Mouse (Mus musculus): Measurements from ENCODE around the gene Sag. TPM values are rescaled to one million over a fixed set of nuclear protein-coding genes. Genes with fewer than 3 reads are reported as not detected.

Gene Sag
- total and polyA plus RNA-seq, 3 experiments = 0.16 to 0.57 (median 0.43) TPM

DNA sequence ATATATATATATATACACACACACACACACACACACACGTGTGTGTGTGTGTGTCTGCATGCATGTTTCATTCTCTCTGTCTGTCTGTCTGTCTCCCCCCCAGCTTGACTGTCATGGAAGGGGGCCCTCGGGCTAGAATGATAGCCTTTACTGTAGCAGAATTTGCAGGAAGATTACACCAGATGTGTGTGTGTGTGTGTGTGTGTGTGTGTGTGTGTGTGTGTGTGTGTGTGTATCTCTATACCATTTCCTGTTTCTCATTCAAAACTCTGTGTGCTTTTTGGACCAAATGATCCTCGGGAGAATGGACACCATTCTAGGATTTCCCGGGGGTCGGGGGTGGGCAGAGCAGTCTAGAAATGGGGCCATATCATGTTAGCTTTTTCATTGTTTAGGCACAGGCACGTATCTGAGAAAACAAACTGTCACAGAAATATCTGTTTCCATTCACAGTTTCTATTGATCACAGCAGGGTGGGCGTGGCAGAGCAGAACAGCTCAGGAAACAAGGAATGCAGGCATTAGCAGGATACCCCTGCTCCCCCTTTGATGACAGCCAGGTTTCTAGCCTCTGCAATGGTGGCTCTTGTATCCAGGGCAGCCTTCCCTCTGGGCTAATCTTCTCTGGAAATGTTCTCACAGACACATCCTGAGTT is 25.6 kb downstream of the Sag start:
- whole genome bisulfite sequencing = 44% methylated on average over 7 of the region's 7 CpGs
- Histone ChIP-seq H3K4me3 (no peak overlapping the region), H3K9ac (ENCODE audit: low read depth, low read length) (no peak overlapping the region), H3K36me3 (ENCODE audit: control insufficient read depth, insufficient read depth, low read length) (no peaks in the 10 kb centered on the region), H3K79me2 (replicated peaks; ENCODE audit: control insufficient read depth, insufficient read depth, low read length) (no peaks in the 10 kb centered on the region), H3K27me3 (ENCODE audit: control insufficient read depth, insufficient read depth, low read length) (no peaks in the 10 kb centered on the region), H3K4me1 (ENCODE audit: control insufficient read depth, insufficient read depth, low read length) (peaks cover 12% of the 10 kb centered on the region), H3K27ac (peak overlapping the region; percentile 69)
- intact Hi-C loops (cut with DNase I) = no loop called here
- no peak for DNase-seq
- TF ChIP-seq POLR2A (IDR thresholded peaks at IDR 0.05; ENCODE audit: insufficient read depth, low read depth, low read length) (no peak), CTCF (IDR thresholded peaks at IDR 0.05) (no peak)

DNA sequence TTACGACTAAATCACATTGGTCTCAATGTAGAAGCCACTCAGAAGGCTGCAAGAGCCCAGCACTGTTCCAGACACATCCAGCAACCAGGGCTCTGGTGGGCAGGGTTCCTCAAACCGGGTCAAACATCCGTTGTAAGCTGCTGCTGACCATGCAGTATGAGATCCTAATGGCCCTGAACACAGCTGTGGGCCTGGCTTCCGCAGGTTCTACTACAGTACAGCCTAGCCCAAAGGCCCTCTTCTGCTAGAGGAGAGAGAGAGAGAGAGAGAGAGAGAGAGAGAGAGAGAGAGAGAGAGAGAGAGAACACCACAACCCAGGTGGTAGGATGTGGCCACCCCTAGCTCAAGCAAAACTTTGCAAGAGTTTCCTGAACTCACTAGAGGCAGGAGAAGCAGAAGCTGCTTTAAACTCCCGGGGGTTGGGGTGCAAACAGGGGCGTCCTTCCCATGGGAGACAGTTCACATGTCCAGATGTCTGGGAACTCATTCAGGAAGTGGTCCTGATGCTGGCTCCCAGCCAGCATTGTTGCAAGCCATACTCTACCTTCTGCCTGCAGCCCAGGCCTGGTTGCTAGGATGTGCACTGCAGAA is 26.2 kb downstream of the Sag start:
- peak in 1 of 2 experiments; percentile 62 for DNase-seq
- Histone ChIP-seq H3K4me3 (no peak overlapping the region), H3K36me3 (ENCODE audit: control insufficient read depth, insufficient read depth, low read length) (no peaks in the 10 kb centered on the region), H3K27me3 (ENCODE audit: control insufficient read depth, insufficient read depth, low read length) (no peaks in the 10 kb centered on the region), H3K27ac (peak overlapping the region; percentile 69), H3K79me2 (replicated peaks; ENCODE audit: control insufficient read depth, insufficient read depth, low read length) (no peaks in the 10 kb centered on the region), H3K4me1 (ENCODE audit: control insufficient read depth, insufficient read depth, low read length) (peaks cover 12% of the 10 kb centered on the region), H3K9ac (ENCODE audit: low read depth, low read length) (no peak overlapping the region)
- no peak for TF ChIP-seq EP300 (IDR thresholded peaks at IDR 0.05; ENCODE audit: insufficient read depth, low read depth, low read length)
- no peak for TF ChIP-seq CTCF (IDR thresholded peaks at IDR 0.05)
- no peak for TF ChIP-seq POLR2A (IDR thresholded peaks at IDR 0.05; ENCODE audit: insufficient read depth, low read depth, low read length)
- 28% methylated on average over 6 of the region's 6 CpGs for WGBS
- intact Hi-C loops (cut with DNase I) = loop anchor here (2.0 kb wide), 1 partner anchor 17 kb away; no protein-coding TSS in a partner anchor

DNA sequence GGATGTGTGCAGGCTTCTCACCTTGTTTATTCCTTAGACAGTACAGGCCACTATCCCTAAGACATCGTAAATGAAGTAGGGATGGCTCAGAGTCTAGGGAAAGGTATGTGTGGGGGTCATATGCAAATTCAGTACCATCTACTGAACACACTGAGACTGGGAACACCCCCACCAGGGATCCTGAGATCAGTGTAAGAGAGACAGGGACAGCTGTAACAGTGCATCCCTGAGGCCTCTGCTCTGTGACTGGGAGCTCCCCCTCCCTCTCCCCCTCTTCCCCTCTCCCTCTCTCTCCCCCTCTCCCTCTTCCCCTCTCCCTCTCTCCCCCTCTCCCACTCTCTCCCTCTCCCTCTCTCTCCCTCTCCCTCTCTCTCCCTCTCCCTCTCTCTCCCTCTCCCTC is 33.0 kb downstream of the Sag start:
- DNase-seq = no peak
- no peaks in the 10 kb centered on the region for H3K27me3 ChIP-seq (ENCODE audit: control insufficient read depth, insufficient read depth, low read length)
- no peaks in the 10 kb centered on the region for H3K36me3 ChIP-seq (ENCODE audit: control insufficient read depth, insufficient read depth, low read length)
- intact Hi-C loops (cut with DNase I) = no loop called here
- H3K4me1 ChIP-seq (ENCODE audit: control insufficient read depth, insufficient read depth, low read length) = no peaks in the 10 kb centered on the region
- WGBS = 87% methylated on average over 1 of the region's 1 CpGs
- no peak overlapping the region for H3K4me3 ChIP-seq
- H3K9ac ChIP-seq (ENCODE audit: low read depth, low read length) = no peak overlapping the region
- no peaks in the 10 kb centered on the region for H3K79me2 ChIP-seq (replicated peaks; ENCODE audit: control insufficient read depth, insufficient read depth, low read length)
- TF ChIP-seq POLR2A (IDR thresholded peaks at IDR 0.05; ENCODE audit: insufficient read depth, low read depth, low read length) = no peak
- no peak for TF ChIP-seq EP300 (IDR thresholded peaks at IDR 0.05; ENCODE audit: insufficient read depth, low read depth, low read length)
- TF ChIP-seq CTCF (IDR thresholded peaks at IDR 0.05) = no peak
- H3K27ac ChIP-seq = no peak overlapping the region

DNA sequence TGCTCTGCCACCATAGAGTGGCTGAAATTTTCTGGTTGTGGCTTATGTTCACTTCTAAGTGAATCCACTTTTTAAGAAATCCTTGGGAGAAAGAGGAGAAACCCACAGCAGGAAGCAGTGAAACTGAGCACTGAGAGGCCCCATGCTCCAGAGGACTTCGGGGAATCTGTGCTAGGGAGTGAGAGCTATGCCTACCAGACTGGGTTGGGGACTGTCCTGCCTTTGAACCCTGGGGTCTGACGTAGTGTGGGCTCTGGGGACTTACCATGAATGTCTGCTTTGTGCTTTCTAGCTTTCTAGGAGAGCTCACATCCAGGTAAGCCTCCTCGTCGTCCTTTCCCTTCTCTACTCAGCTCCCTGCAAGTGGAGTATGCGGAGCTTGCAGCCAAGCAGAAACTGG is 33.5 kb downstream of the Sag start:
- Histone ChIP-seq H3K9ac (ENCODE audit: low read depth, low read length) (no peak overlapping the region), H3K36me3 (ENCODE audit: control insufficient read depth, insufficient read depth, low read length) (no peaks in the 10 kb centered on the region), H3K79me2 (replicated peaks; ENCODE audit: control insufficient read depth, insufficient read depth, low read length) (no peaks in the 10 kb centered on the region), H3K27me3 (ENCODE audit: control insufficient read depth, insufficient read depth, low read length) (no peaks in the 10 kb centered on the region), H3K4me1 (ENCODE audit: control insufficient read depth, insufficient read depth, low read length) (no peaks in the 10 kb centered on the region), H3K4me3 (no peak overlapping the region), H3K27ac (no peak overlapping the region)
- TF ChIP-seq EP300 (IDR thresholded peaks at IDR 0.05; ENCODE audit: insufficient read depth, low read depth, low read length) (no peak), CTCF (IDR thresholded peaks at IDR 0.05) (no peak), POLR2A (IDR thresholded peaks at IDR 0.05; ENCODE audit: insufficient read depth, low read depth, low read length) (no peak)
- intact Hi-C loops (cut with DNase I) = no loop called here
- WGBS = 77% methylated on average over 5 of the region's 5 CpGs
- DNase-seq = no peak

DNA sequence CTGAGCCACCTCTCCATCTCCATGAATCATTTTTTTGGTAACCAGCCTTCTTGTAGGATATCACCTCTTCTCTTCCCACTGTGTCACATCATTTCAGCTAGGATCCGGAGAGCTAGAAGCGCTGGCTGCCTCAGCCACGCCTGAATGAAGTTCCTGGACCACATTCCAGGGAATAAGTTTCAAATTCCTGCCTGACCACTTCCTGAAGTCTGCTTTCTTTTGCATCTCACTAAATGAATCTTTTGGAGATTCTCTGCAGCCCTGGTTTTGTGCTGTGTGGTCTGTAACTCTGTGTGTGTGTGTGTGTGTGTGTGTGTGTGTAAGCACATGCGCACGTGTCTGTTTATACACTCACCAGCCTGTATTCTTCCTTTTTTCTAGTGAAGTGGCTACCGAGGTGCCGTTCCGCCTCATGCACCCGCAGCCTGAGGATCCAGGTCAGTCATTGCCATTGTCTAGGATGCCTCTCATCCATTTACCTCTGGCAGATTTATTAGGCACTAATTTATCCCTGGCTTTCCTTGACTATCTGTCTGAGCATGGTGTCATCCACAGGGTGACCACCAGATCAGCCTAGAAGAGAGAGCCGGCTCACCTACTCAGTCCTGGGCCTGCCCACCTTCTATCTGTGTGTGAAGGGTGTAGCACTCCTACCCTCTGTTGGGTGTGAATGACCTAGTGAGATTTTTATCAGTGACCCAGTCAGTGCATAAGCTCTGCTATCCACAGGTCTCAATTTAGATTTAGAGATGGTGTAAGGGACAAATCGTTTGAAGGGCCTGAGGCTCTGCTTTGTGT is 37.1 kb downstream of the Sag start:
- no peaks in the 10 kb centered on the region for H3K36me3 ChIP-seq (ENCODE audit: control insufficient read depth, insufficient read depth, low read length)
- WGBS = 69% methylated on average over 11 of the region's 11 CpGs
- H3K9ac ChIP-seq (ENCODE audit: low read depth, low read length) = no peak overlapping the region
- no peaks in the 10 kb centered on the region for H3K27me3 ChIP-seq (ENCODE audit: control insufficient read depth, insufficient read depth, low read length)
- no peaks in the 10 kb centered on the region for H3K79me2 ChIP-seq (replicated peaks; ENCODE audit: control insufficient read depth, insufficient read depth, low read length)
- intact Hi-C loops (cut with DNase I) = no loop called here
- no peaks in the 10 kb centered on the region for H3K4me1 ChIP-seq (ENCODE audit: control insufficient read depth, insufficient read depth, low read length)
- no peak for TF ChIP-seq EP300 (IDR thresholded peaks at IDR 0.05; ENCODE audit: insufficient read depth, low read depth, low read length)
- no peak for TF ChIP-seq POLR2A (IDR thresholded peaks at IDR 0.05; ENCODE audit: insufficient read depth, low read depth, low read length)
- no peak for TF ChIP-seq CTCF (IDR thresholded peaks at IDR 0.05)
- no peak for DNase-seq
- H3K27ac ChIP-seq = no peak overlapping the region
- H3K4me3 ChIP-seq = no peak overlapping the region

Measured in heart, adult 2 months (tissue).